Mouse (Mus musculus) kidney, embryonic 14.5 days (tissue): ENCODE measurements around the gene Nppc. TPM values are rescaled to one million over a fixed set of nuclear protein-coding genes. Genes with fewer than 3 reads are reported as not detected.

ENCODE experiments used
- ATAC-seq: fragments of 200-750 bp; cut with Nextera tagmentation; 2 replicates; pipeline ENCODE4 v1.8.0; 2017; ENCODE audit warnings: moderate number of reproducible peaks, mild to moderate bottlenecking, moderate TSS enrichment, moderate library complexity; ENCODE audit not compliant: low FRiP score, low TSS enrichment
- H3K27ac ChIP-seq: fragments of 300-500 bp; sonication (generic); 2 replicates; pipeline ENCODE4 v1.5.1; 2014; ENCODE audit warnings: low read depth, mild to moderate bottlenecking, low read length, moderate library complexity, mixed read lengths
- H3K27me3 ChIP-seq: fragments of 300-500 bp; sonication (generic); 2 replicates; pipeline ENCODE4 v1.6.1; 2014; ENCODE audit warnings: mild to moderate bottlenecking, low read length; ENCODE audit not compliant: control insufficient read depth, insufficient read depth
- H3K36me3 ChIP-seq: fragments of 300-500 bp; sonication (generic); 2 replicates; pipeline ENCODE4 v1.6.1; 2014; ENCODE audit warnings: low read length, mixed read lengths; ENCODE audit not compliant: control insufficient read depth, insufficient read depth
- H3K4me1 ChIP-seq: fragments of 300-500 bp; sonication (generic); 2 replicates; pipeline ENCODE4 v1.6.1; 2014; ENCODE audit warnings: low read length, mixed read lengths; ENCODE audit not compliant: control insufficient read depth, insufficient read depth
- H3K4me2 ChIP-seq: fragments of 300-500 bp; sonication (generic); replicated peaks from 2 replicates; pipeline ENCODE4 v1.6.1; 2014; ENCODE audit warnings: low read depth, mild to moderate bottlenecking, low read length
- H3K4me3 ChIP-seq: fragments of 300-500 bp; sonication (generic); 2 replicates; pipeline ENCODE4 v1.5.1; 2014; ENCODE audit warnings: mild to moderate bottlenecking, low read length
- H3K9ac ChIP-seq: fragments of 300-500 bp; sonication (generic); 2 replicates; pipeline ENCODE4 v1.6.1; 2014; ENCODE audit warnings: low read depth, mild to moderate bottlenecking, low read length, moderate library complexity
- H3K9me3 ChIP-seq: fragments of 300-500 bp; sonication (generic); 2 replicates; pipeline ENCODE4 v1.6.1; 2016; ENCODE audit warnings: low read length; ENCODE audit not compliant: control insufficient read depth
- WGBS: fragments of 180-500 bp; shearing (Covaris S2); extraction: QIAGEN DNeasy Blood & Tissue Kit; methylation state at CpG from one replicate; pipeline ENCODE4 v1.1.7; 2014; 5-methylcytosine and 5-hydroxymethylcytosine counted together
- polyA plus RNA-seq: library from polyadenylated mRNA; unstranded; fragments of >200 nt; fragmentation: Nextera tagmentation; extraction: Ambion mirVana; gene quantifications from 2 replicates; pipeline ENCODE4 v1.2.1, GENCODE M21; 2014

Nppc gene
- 2.1 and 2.4 TPM in 2 replicates for polyA plus RNA-seq

GRCm38 (mm10) chr1:86670279-86671038 lies at the start of gene Nppc:
Gene Nppc, minus strand, starts transcription at chr1:86670571.
- ATAC-seq: peak; percentile 95
- WGBS: 4% methylated on average over 58 of the region's 59 CpGs

GRCm38 (mm10) chr1:86719391-86719790 lies 49.0 kb upstream of the Nppc start:
- Histone ChIP-seq H3K27ac (no peak overlapping the region), H3K4me3 (no peak overlapping the region), H3K4me1 (no peaks in the 10 kb centered on the region), H3K36me3 (no peaks in the 10 kb centered on the region), H3K9ac (no peak overlapping the region), H3K4me2 (no peak overlapping the region), H3K27me3 (no peaks in the 10 kb centered on the region), H3K9me3 (no peaks in the 10 kb centered on the region)
- ATAC-seq: no peak
- 92% methylated on average over 4 of the region's 4 CpGs for WGBS

More at GRCm38 (mm10) chr1:86670279-86671038, at the start of gene Nppc:
- H3K27me3 ChIP-seq: peaks cover 34% of the 10 kb centered on the region
- peak within 1 kb of the TSS; percentile 98 for H3K4me2 ChIP-seq
- no peak within 1 kb of the TSS for H3K27ac ChIP-seq
- H3K36me3 ChIP-seq: no peaks in the 10 kb centered on the region
- H3K4me1 ChIP-seq: peaks cover 3% of the 10 kb centered on the region; the same call in 1 of the 2 replicates
- peak within 1 kb of the TSS; percentile 52 for H3K4me3 ChIP-seq
- no peaks in the 10 kb centered on the region for H3K9me3 ChIP-seq
- peak within 1 kb of the TSS; percentile 46; the same call in 1 of the 2 replicates for H3K9ac ChIP-seq

GRCm38 (mm10) chr1:86718190-86718589 lies 47.8 kb upstream of the Nppc start:
- Histone ChIP-seq H3K27me3 (no peaks in the 10 kb centered on the region), H3K9me3 (no peaks in the 10 kb centered on the region), H3K9ac (no peak overlapping the region), H3K4me1 (no peaks in the 10 kb centered on the region), H3K27ac (no peak overlapping the region), H3K4me2 (no peak overlapping the region), H3K36me3 (no peaks in the 10 kb centered on the region), H3K4me3 (no peak overlapping the region)
- ATAC-seq: no peak
- WGBS: 82% methylated on average over 1 of the region's 1 CpGs

GRCm38 (mm10) chr1:86713054-86713453 lies 42.7 kb upstream of the Nppc start:
- H3K9ac ChIP-seq: no peak overlapping the region
- 94% methylated on average over 4 of the region's 4 CpGs for WGBS
- no peak overlapping the region for H3K4me3 ChIP-seq
- H3K27ac ChIP-seq: no peak overlapping the region
- H3K36me3 ChIP-seq: no peaks in the 10 kb centered on the region
- no peak overlapping the region for H3K4me2 ChIP-seq
- no peaks in the 10 kb centered on the region for H3K4me1 ChIP-seq
- ATAC-seq: no peak
- H3K27me3 ChIP-seq: no peaks in the 10 kb centered on the region
- no peaks in the 10 kb centered on the region for H3K9me3 ChIP-seq

- no peaks in the 10 kb centered on the region for H3K9me3 ChIP-seq
- H3K9ac ChIP-seq: no peak overlapping the region
- 87% methylated on average over 2 of the region's 2 CpGs for WGBS
- no peak overlapping the region for H3K27ac ChIP-seq
- no peak overlapping the region for H3K4me3 ChIP-seq
- H3K27me3 ChIP-seq: no peaks in the 10 kb centered on the region
- no peak for ATAC-seq
- no peaks in the 10 kb centered on the region for H3K36me3 ChIP-seq
- H3K4me2 ChIP-seq: no peak overlapping the region
- H3K4me1 ChIP-seq: no peaks in the 10 kb centered on the region
These were observed 41.7 kb upstream of the Nppc start for GRCm38 (mm10) chr1:86712045-86712444.

- ATAC-seq: no peak
- no peaks in the 10 kb centered on the region for H3K36me3 ChIP-seq
- 85% methylated on average over 4 of the region's 4 CpGs for WGBS
- H3K27ac ChIP-seq: no peak overlapping the region
- 0 out of 2 replicates have a peak, but pooled peaks cover 3% of the 10 kb centered on the region for H3K4me1 ChIP-seq
- H3K27me3 ChIP-seq: no peaks in the 10 kb centered on the region
- H3K4me2 ChIP-seq: no peak overlapping the region
- no peak overlapping the region for H3K9ac ChIP-seq
- no peaks in the 10 kb centered on the region for H3K9me3 ChIP-seq
- H3K4me3 ChIP-seq: no peak overlapping the region
These were observed 39.2 kb upstream of the Nppc start for GRCm38 (mm10) chr1:86709546-86709945.

GRCm38 (mm10) chr1:86705461-86705860 lies 35.1 kb upstream of the Nppc start:
- no peak overlapping the region for H3K4me3 ChIP-seq
- no peaks in the 10 kb centered on the region for H3K9me3 ChIP-seq
- H3K4me1 ChIP-seq: 0 out of 2 replicates have a peak, but pooled peaks cover 5% of the 10 kb centered on the region
- no peaks in the 10 kb centered on the region for H3K36me3 ChIP-seq
- WGBS: 88% methylated on average over 3 of the region's 3 CpGs
- no peak for ATAC-seq
- H3K4me2 ChIP-seq: no peak overlapping the region
- H3K27ac ChIP-seq: no peak overlapping the region
- no peak overlapping the region for H3K9ac ChIP-seq
- no peaks in the 10 kb centered on the region for H3K27me3 ChIP-seq

GRCm38 (mm10) chr1:86703965-86704326 lies 33.6 kb upstream of the Nppc start:
- no peak for ATAC-seq
- H3K36me3 ChIP-seq: no peaks in the 10 kb centered on the region
- WGBS: under 1% methylated on average over 27 of the region's 27 CpGs

GRCm38 (mm10) chr1:86703300-86703964 lies 33.1 kb upstream of the Nppc start, which contains the start of gene Dis3l2:
Gene Dis3l2, plus strand, starts transcription at chr1:86703808.
- H3K27ac ChIP-seq: peak within 1 kb of the TSS; percentile 90
- H3K4me1 ChIP-seq: 0 out of 2 replicates have a peak, but pooled peaks cover 5% of the 10 kb centered on the region
- ATAC-seq: peak; percentile 96
- WGBS: 2% methylated on average over 54 of the region's 54 CpGs
- H3K9ac ChIP-seq: peak within 1 kb of the TSS; percentile 96
- no peaks in the 10 kb centered on the region for H3K27me3 ChIP-seq
- H3K36me3 ChIP-seq: no peaks in the 10 kb centered on the region
- no peaks in the 10 kb centered on the region for H3K9me3 ChIP-seq
- H3K4me3 ChIP-seq: peak within 1 kb of the TSS; percentile 96
- H3K4me2 ChIP-seq: peak within 1 kb of the TSS; percentile 51

More at GRCm38 (mm10) chr1:86703965-86704326, 33.6 kb upstream of the Nppc start:
- peak overlapping the region; percentile 96 for H3K9ac ChIP-seq
- H3K27me3 ChIP-seq: no peaks in the 10 kb centered on the region
- peak overlapping the region; percentile 51 for H3K4me2 ChIP-seq
- H3K27ac ChIP-seq: peak overlapping the region; percentile 90
- H3K4me1 ChIP-seq: 0 out of 2 replicates have a peak, but pooled peaks cover 5% of the 10 kb centered on the region
- H3K4me3 ChIP-seq: peak overlapping the region; percentile 96
- no peaks in the 10 kb centered on the region for H3K9me3 ChIP-seq
